Mouse (Mus musculus): ENCODE measurements around the gene Epha2. TPM values are rescaled to one million over a fixed set of nuclear protein-coding genes. Genes with fewer than 3 reads are reported as not detected.

Gene Epha2
- 16.7 and 28.6 TPM in 2 replicates for polyA plus RNA-seq (2011; ENCODE audit: insufficient read length, low read depth, missing spikeins)

DNA sequence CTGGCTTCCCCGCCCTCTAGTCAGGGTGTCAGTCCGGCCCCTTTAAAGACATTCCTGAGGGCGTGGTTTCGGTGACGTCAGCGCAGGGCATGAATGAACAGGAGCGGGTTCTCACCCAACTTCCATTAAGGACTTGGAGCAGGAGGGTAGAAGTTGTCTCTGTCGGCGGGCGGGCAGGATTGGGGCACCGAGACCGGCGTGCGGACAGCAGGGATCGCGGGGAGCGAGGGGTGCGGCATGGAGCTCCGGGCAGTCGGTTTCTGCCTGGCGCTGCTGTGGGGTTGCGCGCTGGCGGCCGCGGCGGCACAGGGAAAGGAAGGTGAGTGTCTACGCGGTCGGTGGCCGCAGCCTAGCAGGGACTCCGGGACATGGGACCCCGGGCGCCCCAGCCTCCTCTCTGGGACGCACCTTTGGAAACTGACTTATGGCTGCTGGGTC lies at the start of gene Epha2:
TSS of gene Epha2 (plus strand) at position 125 of the 438 bp plus-strand sequence.
- peaks cover 16% of the 10 kb centered on the region for H3K4me1 ChIP-seq (ENCODE audit: control insufficient read depth, insufficient read depth, low read length)
- peak within 1 kb of the TSS; percentile 92 for H3K4me3 ChIP-seq (ENCODE audit: insufficient read depth, low read length)
- peak within 1 kb of the TSS; percentile 25; the same call in 1 of the 2 replicates for H3K27ac ChIP-seq (ENCODE audit: insufficient read depth, low read length)
- TF ChIP-seq POLR2A (IDR thresholded peaks at IDR 0.05; ENCODE audit: low read depth, low read length) = peak; percentile 100
- no peak for TF ChIP-seq CTCF (IDR thresholded peaks at IDR 0.05; ENCODE audit: borderline replicate concordance, insufficient read depth, low read length)

DNA sequence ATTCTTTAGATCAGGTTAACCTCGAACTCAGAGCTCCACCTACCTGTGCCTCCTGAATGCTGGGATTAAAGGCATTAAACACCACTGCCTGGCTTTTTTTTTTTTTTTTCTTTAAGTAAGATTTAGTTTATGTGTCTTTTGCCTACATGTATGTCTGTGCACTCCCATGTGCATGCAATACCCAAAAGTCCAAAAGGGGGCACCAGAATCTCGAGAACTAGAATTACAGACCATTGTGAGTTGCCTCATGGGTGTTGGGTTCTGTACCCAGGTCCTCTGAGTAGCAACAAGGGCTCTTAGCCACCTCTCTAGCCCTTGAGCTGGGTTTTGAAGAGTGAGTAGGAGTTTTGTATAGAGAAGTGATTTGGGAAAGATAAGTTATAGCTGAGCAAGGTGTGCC lies 48.4 kb upstream of the Epha2 start:
- Histone ChIP-seq H3K4me3 (ENCODE audit: insufficient read depth, low read length) (no peak overlapping the region), H3K27ac (ENCODE audit: insufficient read depth, low read length) (no peak overlapping the region), H3K4me1 (ENCODE audit: control insufficient read depth, insufficient read depth, low read length) (no peaks in the 10 kb centered on the region)
- no peak for TF ChIP-seq POLR2A (IDR thresholded peaks at IDR 0.05; ENCODE audit: low read depth, low read length)
- TF ChIP-seq CTCF (IDR thresholded peaks at IDR 0.05; ENCODE audit: borderline replicate concordance, insufficient read depth, low read length) = no peak

DNA sequence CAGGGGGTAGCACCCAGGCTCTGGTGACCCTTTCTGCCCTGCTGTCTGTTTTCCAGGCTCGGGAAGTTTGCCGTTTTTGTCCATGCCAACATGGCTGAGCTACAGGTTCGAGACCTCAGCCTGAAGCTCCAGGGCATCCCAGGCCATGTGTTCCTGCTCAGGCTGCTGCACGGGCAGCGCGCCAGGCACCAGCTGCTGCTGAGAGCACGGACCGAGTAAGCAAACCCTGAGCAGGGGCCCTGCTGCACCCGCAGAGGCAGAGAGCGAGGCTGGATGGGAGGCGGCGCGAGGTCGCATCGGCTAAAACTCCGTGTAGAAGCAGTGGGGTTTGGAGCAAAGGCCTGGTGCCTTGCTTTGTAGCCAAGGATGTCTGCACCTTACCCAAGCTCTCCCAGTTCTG lies 46.8 kb upstream of the Epha2 start:
- no peak overlapping the region for H3K4me3 ChIP-seq (ENCODE audit: insufficient read depth, low read length)
- TF ChIP-seq POLR2A (IDR thresholded peaks at IDR 0.05; ENCODE audit: low read depth, low read length) = no peak
- TF ChIP-seq CTCF (IDR thresholded peaks at IDR 0.05; ENCODE audit: borderline replicate concordance, insufficient read depth, low read length) = no peak
- no peaks in the 10 kb centered on the region for H3K4me1 ChIP-seq (ENCODE audit: control insufficient read depth, insufficient read depth, low read length)
- H3K27ac ChIP-seq (ENCODE audit: insufficient read depth, low read length) = no peak overlapping the region

DNA sequence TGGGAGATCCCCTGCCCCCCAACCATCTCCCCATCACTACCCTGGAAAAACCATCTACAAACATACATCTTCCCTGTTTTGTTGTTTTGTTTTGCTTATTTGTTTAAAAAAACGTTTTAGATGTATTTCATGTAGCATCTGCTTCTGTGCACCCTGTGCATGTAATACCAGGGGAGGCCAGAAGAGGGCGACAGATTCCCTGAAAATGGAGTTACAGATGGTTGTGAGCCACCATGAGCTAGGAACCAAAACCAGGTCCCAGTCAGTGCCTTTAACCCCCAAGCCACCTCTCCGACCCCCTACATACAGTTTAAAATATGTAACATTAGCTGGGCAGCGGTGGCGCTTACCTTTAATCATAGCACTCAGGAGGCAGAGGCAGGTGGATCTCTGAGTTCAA lies 43.6 kb upstream of the Epha2 start:
- Histone ChIP-seq H3K4me3 (ENCODE audit: insufficient read depth, low read length) (no peak overlapping the region), H3K27ac (ENCODE audit: insufficient read depth, low read length) (no peak overlapping the region), H3K4me1 (ENCODE audit: control insufficient read depth, insufficient read depth, low read length) (no peaks in the 10 kb centered on the region)
- TF ChIP-seq CTCF (IDR thresholded peaks at IDR 0.05; ENCODE audit: borderline replicate concordance, insufficient read depth, low read length) (peak; percentile 17; the same call in 1 of the 2 replicates), POLR2A (IDR thresholded peaks at IDR 0.05; ENCODE audit: low read depth, low read length) (no peak)

DNA sequence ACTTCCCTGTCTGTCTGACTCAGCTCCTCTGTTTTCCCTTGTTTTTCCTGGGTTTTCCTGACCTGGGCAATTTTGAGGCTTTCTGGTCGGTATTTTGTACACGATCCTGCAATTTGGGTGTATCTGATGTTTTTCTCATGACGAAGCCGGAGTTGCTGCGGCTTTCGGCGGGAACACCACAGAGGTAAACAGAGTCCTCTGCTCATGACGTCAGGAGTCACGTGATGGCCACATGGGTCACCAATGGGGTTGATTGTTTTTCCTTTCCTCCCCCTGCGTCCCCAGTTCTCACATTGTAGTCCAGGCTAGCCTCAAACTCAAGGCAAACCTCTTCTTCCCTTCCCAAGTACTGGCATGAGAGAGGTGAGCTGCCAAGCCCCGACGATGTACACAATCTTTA lies 41.6 kb upstream of the Epha2 start:
- H3K4me1 ChIP-seq (ENCODE audit: control insufficient read depth, insufficient read depth, low read length) = no peaks in the 10 kb centered on the region

DNA sequence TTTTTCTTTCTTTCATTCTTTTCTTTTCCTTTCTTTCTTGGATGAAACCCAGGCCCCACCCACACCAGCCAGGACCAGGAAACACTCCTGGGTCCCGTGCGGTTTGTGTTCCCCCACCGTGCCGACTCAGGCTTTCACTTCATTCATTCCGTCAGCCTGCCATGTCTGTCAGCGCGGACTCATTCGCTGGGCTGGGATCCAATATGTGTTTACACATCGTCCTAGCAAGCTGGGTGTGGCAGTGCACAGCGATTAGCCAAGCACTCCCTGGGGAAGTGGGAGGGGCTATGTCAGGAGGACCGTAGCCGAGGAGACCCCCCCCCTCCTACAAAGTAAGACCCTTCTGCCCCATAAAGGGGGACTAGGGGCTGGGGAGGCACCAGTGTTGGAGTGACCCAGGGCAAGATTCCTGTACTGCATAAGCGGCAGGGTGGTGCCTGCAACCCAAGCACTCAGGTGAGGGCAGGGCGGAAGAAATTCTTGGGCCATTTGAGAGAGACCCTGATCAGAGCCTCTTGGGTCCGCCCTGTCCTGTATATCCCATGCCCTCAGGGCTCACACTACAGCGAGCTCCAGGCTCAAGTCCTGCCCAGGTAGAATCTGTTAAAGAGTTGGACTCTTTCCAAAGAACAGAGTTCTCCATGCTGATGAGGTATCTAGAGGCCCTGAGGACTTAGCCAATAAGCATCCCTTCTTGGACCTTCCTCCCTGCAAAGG lies 40.9 kb upstream of the Epha2 start:
- Histone ChIP-seq H3K4me3 (ENCODE audit: insufficient read depth, low read length) (no peak overlapping the region), H3K27ac (ENCODE audit: insufficient read depth, low read length) (no peak overlapping the region), H3K4me1 (ENCODE audit: control insufficient read depth, insufficient read depth, low read length) (no peaks in the 10 kb centered on the region)
- TF ChIP-seq POLR2A (IDR thresholded peaks at IDR 0.05; ENCODE audit: low read depth, low read length) (no peak; the same call in 1 of the 2 replicates), CTCF (IDR thresholded peaks at IDR 0.05; ENCODE audit: borderline replicate concordance, insufficient read depth, low read length) (no peak)

More for the DNA sequence above, 41.6 kb upstream of the Epha2 start:
- TF ChIP-seq POLR2A (IDR thresholded peaks at IDR 0.05; ENCODE audit: low read depth, low read length) (no peak), CTCF (IDR thresholded peaks at IDR 0.05; ENCODE audit: borderline replicate concordance, insufficient read depth, low read length) (no peak)
- Histone ChIP-seq H3K4me3 (ENCODE audit: insufficient read depth, low read length) (no peak overlapping the region), H3K27ac (ENCODE audit: insufficient read depth, low read length) (no peak overlapping the region)

DNA sequence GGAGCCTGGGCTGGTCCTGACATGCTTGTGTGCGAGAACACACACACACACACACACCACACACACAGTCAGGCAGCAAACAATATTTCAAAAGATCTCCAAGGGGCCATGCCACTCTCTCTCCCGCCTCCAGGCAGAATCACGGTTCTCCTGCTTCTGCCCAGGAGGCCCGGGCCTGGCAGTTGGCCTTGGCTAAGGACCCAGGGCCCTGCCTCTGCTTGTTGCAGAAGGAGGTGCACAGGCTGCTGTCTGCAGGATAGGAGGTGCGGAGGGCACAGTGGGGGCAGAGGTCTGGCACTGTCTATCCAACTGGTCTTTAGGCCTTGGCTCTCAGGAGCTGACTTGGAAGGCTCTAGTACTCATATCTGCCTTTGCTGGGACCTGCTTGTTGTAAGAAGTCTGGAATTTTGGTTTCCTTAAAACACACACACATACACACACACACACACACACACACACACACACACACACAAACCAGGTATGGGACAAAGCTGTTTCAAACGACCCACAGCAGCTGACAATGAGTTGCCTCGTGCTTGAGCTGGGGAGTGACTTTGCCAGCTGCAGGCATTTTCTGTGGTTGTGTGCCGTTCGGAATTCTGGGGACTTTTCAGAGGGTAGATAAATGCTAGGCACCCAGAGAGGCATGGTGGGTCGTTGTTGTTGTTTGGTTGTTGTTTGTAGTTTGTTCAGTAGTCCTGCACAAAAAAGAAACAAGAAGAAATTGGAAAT lies 38.0 kb upstream of the Epha2 start:
- no peak overlapping the region for H3K27ac ChIP-seq (ENCODE audit: insufficient read depth, low read length)
- TF ChIP-seq POLR2A (IDR thresholded peaks at IDR 0.05; ENCODE audit: low read depth, low read length) = no peak
- no peak for TF ChIP-seq CTCF (IDR thresholded peaks at IDR 0.05; ENCODE audit: borderline replicate concordance, insufficient read depth, low read length)
- H3K4me1 ChIP-seq (ENCODE audit: control insufficient read depth, insufficient read depth, low read length) = no peaks in the 10 kb centered on the region
- H3K4me3 ChIP-seq (ENCODE audit: insufficient read depth, low read length) = no peak overlapping the region

DNA sequence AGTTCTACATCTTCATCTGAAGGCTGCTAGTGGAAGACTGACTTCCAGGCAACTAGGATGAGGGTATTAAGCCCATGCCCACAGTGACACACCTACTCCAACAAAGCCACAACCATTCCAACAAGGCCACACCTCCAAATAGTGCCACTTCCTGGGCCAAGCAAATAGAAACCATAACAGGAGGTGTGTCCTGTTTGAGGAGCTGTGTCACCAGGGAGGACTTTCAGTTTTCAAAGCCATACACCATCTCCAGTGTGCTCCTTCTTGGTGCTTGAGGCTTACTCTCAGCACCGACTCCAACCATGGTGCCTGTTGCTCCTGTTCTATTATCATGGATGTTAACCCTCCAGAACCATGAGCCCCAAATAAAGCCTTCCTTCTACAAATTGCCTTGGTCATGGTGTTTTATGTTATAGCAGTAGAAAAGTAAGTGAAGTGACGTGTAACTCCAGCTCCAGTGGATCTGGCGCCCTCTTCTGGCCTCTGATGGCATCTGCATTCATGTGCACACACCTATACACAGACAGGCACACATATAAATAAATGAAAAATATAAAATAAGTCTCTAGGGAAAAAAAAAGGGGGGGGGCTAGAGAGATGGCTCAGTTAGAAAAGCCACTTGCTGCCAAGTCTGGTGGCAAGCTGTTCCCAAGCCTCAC lies 34.9 kb upstream of the Epha2 start:
- no peak overlapping the region for H3K27ac ChIP-seq (ENCODE audit: insufficient read depth, low read length)
- TF ChIP-seq POLR2A (IDR thresholded peaks at IDR 0.05; ENCODE audit: low read depth, low read length) = no peak
- no peak for TF ChIP-seq CTCF (IDR thresholded peaks at IDR 0.05; ENCODE audit: borderline replicate concordance, insufficient read depth, low read length)

DNA sequence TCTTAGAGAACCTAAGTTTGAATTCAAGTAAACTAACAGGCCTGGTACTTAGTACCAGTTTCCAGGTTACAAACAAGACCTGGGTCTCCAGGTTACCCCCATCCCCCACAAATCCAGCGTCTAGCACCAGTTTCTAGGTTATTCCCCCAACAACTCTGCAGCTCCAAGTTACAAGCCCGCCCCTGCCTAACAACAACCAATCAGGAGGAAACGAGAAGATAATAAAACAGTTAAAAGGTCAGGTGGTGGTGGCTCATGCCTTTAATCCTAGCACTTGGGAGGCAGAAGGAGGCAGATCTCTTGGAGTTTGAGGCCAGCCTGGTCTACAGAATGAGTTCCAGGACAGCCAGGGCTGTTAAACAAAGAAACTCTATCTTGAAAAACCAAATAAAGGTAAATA lies 33.8 kb upstream of the Epha2 start:
- TF ChIP-seq POLR2A (IDR thresholded peaks at IDR 0.05; ENCODE audit: low read depth, low read length) (no peak), CTCF (IDR thresholded peaks at IDR 0.05; ENCODE audit: borderline replicate concordance, insufficient read depth, low read length) (no peak)
- H3K4me1 ChIP-seq (ENCODE audit: control insufficient read depth, insufficient read depth, low read length) = no peaks in the 10 kb centered on the region
- H3K27ac ChIP-seq (ENCODE audit: insufficient read depth, low read length) = no peak overlapping the region
- H3K4me3 ChIP-seq (ENCODE audit: insufficient read depth, low read length) = no peak overlapping the region

More for the DNA sequence above, 34.9 kb upstream of the Epha2 start:
- no peaks in the 10 kb centered on the region for H3K4me1 ChIP-seq (ENCODE audit: control insufficient read depth, insufficient read depth, low read length)
- no peak overlapping the region for H3K4me3 ChIP-seq (ENCODE audit: insufficient read depth, low read length)

Data from embryonic fibroblast, embryonic 13.5 days (primary cell).